Mouse (Mus musculus) fat pad, adult 2 months (tissue): Measurements from ENCODE around the gene Clns1a.

Source experiments
- DNase-seq: peaks from one replicate; pipeline ENCODE4 v3.0.0-alpha.2; 2011; ENCODE audit warnings: low read depth, low spot score; ENCODE audit errors: extremely low read depth

Gene Clns1a

DNA sequence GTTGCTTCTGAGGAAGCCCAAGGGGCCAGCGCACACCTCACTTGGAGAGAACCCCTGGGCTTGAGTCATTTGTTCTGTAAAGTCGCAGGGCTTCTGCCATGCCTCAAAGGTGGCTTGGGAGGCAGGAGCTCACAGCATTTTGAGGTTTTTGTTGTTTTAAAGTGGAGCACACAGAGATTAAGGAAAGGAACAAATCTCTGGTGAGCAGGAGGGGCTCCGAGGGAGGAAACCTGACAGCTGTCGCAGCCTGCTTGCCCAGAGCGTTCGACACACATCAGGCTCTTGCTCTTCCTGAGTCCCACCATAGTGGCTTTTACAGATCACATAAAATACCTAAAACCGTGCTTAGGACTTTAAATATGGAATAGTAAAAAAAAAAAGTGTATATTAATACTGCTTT, 30.3 kb downstream of the Clns1a start:
- no peak for DNase-seq

- DNase-seq = no peak
Observed at GRCm38 (mm10) chr7:97728666-97729614, 32.5 kb downstream of the Clns1a start.

DNA sequence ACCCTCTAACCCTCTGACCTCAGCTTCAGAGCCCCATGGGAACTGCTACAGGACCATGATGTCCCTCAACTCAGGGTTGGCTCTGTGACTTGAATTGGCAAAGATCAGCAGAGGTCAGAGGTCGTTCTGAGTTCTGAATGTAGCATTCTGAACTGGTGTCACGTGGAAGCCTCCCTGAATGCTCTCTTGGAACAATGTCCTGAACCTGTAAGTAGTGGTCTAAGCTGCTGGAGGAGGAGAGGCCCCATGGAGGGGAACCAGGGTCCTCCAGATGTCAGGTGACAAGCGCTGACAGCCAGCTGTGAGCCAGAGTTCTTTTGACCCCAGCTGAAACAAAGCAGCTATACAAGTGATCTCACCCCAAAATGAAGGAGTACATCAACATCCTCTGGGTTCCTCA, 34.0 kb downstream of the Clns1a start:
- no peak for DNase-seq

DNA sequence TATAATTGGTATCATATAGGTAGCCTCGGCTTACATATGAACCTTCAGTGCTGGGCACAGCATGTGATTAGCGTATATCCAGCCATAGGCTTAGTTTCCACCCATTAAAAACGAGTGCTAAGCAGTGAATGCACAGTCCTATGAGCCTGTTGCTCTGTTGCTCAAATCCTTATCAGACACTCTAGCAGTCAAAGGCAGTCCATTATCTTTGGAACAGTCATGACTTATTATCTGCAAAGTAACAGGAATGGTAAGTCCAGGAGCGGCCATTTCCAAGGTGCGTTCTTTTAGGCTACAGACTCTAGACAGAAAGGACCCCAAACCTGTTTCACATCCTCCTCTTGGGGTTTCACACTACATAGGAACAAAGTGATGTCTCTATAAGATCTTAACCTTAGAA, 37.2 kb downstream of the Clns1a start:
- no peak for DNase-seq

- DNase-seq = no peak
Observed at GRCm38 (mm10) chr7:97735021-97735420, 38.6 kb downstream of the Clns1a start.

DNA sequence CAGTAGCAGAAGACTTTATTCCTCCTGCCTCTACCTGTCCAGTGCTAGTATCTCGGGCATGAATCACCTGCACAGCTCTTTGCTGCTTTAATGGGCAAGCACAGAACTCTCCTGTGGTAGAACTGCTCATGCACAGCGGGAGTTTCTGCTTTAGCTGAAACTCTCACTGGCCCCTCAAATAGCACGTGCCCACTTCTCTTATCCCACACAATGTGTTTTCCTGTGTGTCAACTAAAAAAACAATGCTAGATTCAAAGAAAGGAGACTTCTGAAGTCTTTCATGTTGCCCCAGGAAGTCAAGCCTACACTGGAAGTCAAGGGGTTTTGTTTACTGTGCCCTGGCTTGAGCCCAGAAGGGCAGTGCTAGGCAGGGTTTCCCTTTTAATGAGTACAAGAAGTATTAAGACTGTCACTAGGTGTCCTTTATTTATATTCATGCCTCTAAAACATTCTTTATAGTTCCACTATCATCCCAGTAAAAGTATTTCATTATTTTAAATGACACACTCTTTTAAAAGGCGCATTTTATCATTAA, 39.5 kb downstream of the Clns1a start:
- no peak for DNase-seq

DNA sequence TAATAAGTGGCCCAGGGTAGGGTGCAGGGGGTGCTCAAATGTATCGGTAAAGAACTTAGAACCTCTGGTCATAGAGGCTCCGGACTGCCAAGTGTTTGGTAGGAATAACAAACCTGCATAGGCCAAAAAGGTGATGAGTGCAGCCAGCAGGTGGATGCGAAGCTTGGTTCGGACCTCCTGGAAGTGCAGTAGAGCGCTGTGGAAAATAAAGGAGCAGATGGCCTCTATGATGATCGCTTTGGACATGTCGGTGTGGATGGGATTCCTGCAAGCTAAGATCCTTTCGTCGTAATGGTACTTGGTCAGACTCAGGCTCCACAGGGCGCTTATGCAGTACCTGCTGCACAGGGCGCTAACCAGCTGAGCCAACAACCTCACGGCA, 40.8 kb downstream of the Clns1a start:
- no peak for DNase-seq

DNA sequence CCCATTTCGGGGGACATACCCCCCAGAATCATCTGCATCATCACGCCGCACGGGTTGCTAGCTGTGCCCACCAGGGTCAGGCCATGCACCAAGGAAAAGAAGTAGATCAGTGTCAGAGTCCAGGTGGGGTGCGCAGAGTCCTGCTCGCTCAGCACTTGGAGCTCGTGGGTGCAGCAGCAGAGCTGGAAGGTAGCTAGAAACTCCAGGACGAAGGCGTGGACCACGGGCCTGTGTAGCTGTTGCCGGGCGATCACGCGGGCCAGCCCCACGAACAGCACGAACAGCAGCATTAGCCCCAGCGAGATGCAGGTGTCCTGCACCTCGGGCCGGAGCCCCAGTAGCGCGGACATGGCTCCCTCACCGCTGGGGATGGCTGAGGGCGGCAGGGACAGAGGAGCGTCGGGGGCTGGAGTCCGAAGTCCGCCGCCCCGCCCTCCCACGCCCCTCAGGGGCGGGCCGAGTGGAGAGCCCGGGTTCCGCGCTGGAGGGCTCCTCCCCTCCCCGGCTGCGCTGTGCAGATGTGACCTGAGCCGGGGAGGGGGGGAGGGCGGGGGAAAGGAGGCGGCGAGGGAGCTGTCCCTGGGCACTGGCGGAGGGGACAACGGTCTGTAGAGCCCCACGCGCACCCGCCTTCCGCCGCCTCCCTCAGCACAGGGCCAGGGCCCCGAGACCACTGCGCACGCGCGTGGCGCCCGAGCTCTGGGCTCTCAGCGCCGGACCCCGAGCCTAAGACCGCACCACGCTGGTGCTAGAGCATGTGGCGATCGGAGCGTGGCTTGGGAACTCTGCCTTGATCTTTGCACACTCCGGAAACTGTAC, 41.4 kb downstream of the Clns1a start, which contains the start of gene Aqp11:
Gene Aqp11, minus strand, starts transcription at position 652 of the 819 bp plus-strand sequence.
- no peak for DNase-seq

GRCm38 (mm10) chr7:97740948-97741347, 44.5 kb downstream of the Clns1a start:
- DNase-seq = no peak

- no peak for DNase-seq
Observed at GRCm38 (mm10) chr7:97741756-97742291, 45.4 kb downstream of the Clns1a start.

DNA sequence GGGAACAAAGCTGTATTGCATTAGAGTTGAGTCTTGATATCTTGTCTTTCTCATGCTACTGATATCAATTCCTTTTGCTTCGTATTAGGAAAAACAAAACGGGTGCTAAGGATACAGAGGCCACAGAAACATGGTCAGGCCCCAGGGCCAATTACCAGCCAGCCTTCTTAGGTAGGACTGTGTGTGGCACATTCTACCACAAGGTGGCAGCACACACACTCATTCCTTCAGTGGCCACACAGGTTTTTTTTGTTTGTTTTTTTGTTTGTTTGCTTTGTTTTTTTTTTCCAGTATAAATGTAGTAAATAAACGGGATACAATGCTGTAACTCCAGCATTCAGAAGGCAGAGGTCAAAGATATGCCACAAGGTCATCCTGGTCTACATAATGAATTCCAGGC, 48.9 kb downstream of the Clns1a start:
- DNase-seq = no peak

GRCm38 (mm10) chr7:97747176-97747707, 50.8 kb downstream of the Clns1a start:
- no peak for DNase-seq

GRCm38 (mm10) chr7:97747787-97748497, 51.5 kb downstream of the Clns1a start:
- no peak for DNase-seq

GRCm38 (mm10) chr7:97748527-97749206, 52.2 kb downstream of the Clns1a start:
- DNase-seq = no peak

GRCm38 (mm10) chr7:97749207-97750190, 53.1 kb downstream of the Clns1a start:
- no peak for DNase-seq

- no peak for DNase-seq
Observed at GRCm38 (mm10) chr7:97756967-97757881, 60.8 kb downstream of the Clns1a start.

DNA sequence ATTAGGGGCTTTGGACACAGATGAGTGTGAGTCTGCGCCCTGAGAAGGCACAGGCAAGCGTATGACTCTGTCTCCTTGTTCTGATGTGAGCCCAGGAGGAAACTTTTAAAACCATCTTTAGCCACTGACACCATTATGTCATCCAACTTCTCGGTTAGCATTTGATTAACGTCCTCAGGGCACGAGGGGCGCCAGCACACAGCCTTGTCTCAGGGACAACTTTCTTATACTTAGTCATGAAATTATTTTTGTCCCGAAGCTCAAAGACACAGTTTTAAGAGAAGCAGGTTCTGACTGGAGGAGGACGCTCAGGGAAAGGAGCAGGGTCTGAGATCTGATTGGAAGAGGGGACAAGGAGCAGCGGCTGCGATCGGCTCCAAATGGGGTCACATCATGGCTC, 68.2 kb downstream of the Clns1a start:
- no peak for DNase-seq
